Mouse (Mus musculus): ENCODE measurements around the gene Rhbg. TPM values are rescaled to one million over a fixed set of nuclear protein-coding genes. Genes with fewer than 3 reads are reported as not detected.

Rhbg gene
- polyA plus RNA-seq, 2 experiments, result 11.0 to 17.0 TPM

DNA sequence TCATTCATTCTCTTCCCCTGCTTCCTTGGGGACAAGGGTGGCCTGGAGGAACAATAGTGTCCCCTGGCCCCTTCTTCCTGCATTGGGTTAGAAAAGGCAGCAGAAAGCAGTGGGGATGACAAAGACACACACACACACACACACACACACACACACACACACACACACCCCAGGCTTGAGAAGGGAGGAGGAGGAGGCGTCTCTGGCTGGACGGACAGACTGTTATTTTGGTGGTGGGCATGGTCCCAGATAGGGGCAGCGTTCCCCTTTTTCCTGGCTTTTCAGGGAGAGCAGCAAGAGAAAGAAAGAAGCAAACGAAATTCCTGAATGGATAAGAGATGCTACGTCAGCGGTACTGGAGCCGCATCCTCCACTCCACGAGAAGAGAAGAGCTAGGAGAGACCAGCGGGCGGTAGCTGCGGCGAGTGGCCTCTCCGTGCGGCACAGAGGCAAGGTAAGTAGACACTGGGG lies 47.6 kb downstream of the Rhbg start:
- Histone ChIP-seq H3K27me3 (ENCODE audit: control insufficient read depth, insufficient read depth, low read length) (peaks cover 97% of the 10 kb centered on the region), H3K9me3 (ENCODE audit: control insufficient read depth, low read length) (no peaks in the 10 kb centered on the region), H3K36me3 (ENCODE audit: control insufficient read depth, insufficient read depth, low read length) (no peaks in the 10 kb centered on the region), H3K4me3 (replicated peaks; ENCODE audit: low read length) (no peak overlapping the region), H3K4me2 (replicated peaks; ENCODE audit: low read depth, low read length, severe bottlenecking) (no peak overlapping the region), H3K27ac (replicated peaks; ENCODE audit: low read depth, low read length) (no peak overlapping the region), H3K9ac (ENCODE audit: low read depth, low read length, severe bottlenecking) (no peak overlapping the region), H3K4me1 (ENCODE audit: control insufficient read depth, insufficient read depth, low read length) (no peaks in the 10 kb centered on the region)
- no peak for TF ChIP-seq POLR2A (IDR thresholded peaks at IDR 0.05; ENCODE audit: borderline replicate concordance, extremely low read depth, insufficient read depth, insufficient read length)
- no peak for ATAC-seq (ENCODE audit: low FRiP score, low read depth)
- WGBS, result under 1% methylated on average over 11 of the region's 14 CpGs
- DNase-seq (ENCODE audit: low spot score), result no peak

DNA sequence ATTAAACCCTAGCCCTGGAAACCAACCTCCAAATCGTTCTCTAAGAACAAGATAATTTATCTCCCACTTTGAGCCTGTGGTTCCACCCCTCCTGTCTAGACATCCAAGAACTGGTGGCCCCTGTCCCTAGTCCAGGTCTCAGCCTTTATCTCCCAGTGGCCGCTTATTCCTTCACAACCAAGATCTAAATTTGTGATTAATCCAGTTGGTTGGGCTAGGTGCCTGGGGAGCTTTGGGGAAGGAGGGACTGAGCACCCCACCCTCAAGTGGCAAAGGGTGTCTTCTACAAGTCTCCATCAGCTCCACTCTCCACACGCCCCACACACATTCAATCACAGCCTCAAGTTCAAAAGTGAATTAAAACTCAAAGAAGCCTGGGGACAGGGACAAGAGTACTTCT lies 48.0 kb downstream of the Rhbg start:
- Histone ChIP-seq H3K27me3 (ENCODE audit: control insufficient read depth, insufficient read depth, low read length) (peaks cover 97% of the 10 kb centered on the region), H3K9ac (ENCODE audit: low read depth, low read length, severe bottlenecking) (no peak overlapping the region), H3K9me3 (ENCODE audit: control insufficient read depth, low read length) (no peaks in the 10 kb centered on the region), H3K4me1 (ENCODE audit: control insufficient read depth, insufficient read depth, low read length) (no peaks in the 10 kb centered on the region), H3K27ac (replicated peaks; ENCODE audit: low read depth, low read length) (no peak overlapping the region), H3K4me2 (replicated peaks; ENCODE audit: low read depth, low read length, severe bottlenecking) (no peak overlapping the region), H3K4me3 (replicated peaks; ENCODE audit: low read length) (no peak overlapping the region), H3K36me3 (ENCODE audit: control insufficient read depth, insufficient read depth, low read length) (no peaks in the 10 kb centered on the region)
- 4% methylated on average over 3 of the region's 3 CpGs for WGBS
- ATAC-seq (ENCODE audit: low FRiP score, low read depth), result no peak
- no peak for DNase-seq (ENCODE audit: low spot score)
- TF ChIP-seq POLR2A (IDR thresholded peaks at IDR 0.05; ENCODE audit: borderline replicate concordance, extremely low read depth, insufficient read depth, insufficient read length), result no peak

DNA sequence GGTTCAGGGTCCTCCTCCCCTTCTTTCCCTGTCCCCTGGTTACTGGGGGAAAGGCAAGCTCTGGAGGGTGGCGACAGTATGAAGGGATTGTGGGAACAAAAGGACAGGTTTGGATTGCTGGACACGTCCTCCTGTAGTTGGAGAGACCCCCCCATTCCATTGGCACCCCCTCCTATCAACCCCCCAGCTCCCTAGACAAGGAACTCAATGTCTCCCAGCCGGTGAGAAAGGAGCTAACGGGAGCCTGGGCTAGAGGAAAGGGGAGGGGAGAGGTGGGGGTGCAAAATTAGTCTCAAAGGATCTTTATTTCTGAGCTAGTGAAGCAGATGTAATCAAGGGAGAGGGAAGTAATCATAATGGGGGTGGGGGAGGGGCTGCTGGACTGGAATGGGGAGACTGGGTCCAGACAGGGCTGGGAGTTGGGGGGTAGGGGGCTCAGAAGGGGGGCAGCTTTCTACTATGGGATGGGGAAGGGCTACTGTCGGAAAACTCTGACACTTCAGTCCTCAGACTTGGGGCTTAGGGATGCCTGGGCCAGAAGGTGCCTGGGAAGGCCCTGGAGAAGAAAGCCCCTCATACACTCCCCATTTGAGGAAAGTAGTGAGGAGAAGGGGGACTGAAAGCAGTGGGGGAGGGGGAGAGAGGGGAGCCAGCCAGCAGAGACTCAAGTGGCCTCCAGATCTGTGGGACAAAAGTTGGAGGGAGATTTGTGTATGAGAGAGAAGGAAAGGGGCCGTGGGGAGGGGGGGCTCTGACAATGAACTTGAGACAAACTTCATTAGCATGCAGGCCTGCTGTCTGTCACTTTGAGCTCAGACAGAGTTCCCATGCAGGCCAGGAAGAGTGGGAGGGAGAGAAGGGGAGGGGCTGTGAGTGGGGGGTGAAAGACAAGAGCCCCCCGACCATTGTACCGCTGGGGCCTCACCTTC lies 48.7 kb downstream of the Rhbg start:
- Histone ChIP-seq H3K27me3 (ENCODE audit: control insufficient read depth, insufficient read depth, low read length) (peaks cover 99% of the 10 kb centered on the region), H3K4me3 (replicated peaks; ENCODE audit: low read length) (no peak overlapping the region), H3K36me3 (ENCODE audit: control insufficient read depth, insufficient read depth, low read length) (no peaks in the 10 kb centered on the region), H3K9me3 (ENCODE audit: control insufficient read depth, low read length) (no peaks in the 10 kb centered on the region), H3K9ac (ENCODE audit: low read depth, low read length, severe bottlenecking) (no peak overlapping the region), H3K27ac (replicated peaks; ENCODE audit: low read depth, low read length) (no peak overlapping the region), H3K4me2 (replicated peaks; ENCODE audit: low read depth, low read length, severe bottlenecking) (no peak overlapping the region), H3K4me1 (ENCODE audit: control insufficient read depth, insufficient read depth, low read length) (no peaks in the 10 kb centered on the region)
- WGBS, result under 1% methylated on average over 8 of the region's 8 CpGs
- no peak for DNase-seq (ENCODE audit: low spot score)
- ATAC-seq (ENCODE audit: low FRiP score, low read depth), result no peak
- TF ChIP-seq POLR2A (IDR thresholded peaks at IDR 0.05; ENCODE audit: borderline replicate concordance, extremely low read depth, insufficient read depth, insufficient read length), result no peak

DNA sequence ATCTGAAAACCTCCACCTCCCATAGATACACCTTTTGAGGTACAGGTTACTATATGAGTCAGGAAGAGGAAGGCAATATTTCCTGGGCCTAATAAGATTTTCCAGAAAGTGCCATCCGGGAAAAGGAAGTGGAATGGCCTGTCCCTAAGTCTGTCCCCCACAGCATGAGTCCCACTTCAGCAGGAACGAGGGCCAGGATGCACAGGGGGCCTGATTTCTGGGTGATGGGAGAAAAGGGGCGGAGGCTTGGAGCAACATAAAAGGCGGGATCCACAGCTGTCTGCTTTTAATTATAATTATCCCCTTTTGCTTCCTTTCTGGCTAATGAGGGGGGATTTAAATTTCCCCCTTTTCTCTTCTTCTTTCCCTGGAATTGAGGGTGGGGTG lies 49.3 kb downstream of the Rhbg start:
- H3K27me3 ChIP-seq (ENCODE audit: control insufficient read depth, insufficient read depth, low read length), result peaks cover 99% of the 10 kb centered on the region
- no peak overlapping the region for H3K4me3 ChIP-seq (replicated peaks; ENCODE audit: low read length)
- no peak for ATAC-seq (ENCODE audit: low FRiP score, low read depth)
- H3K4me1 ChIP-seq (ENCODE audit: control insufficient read depth, insufficient read depth, low read length), result peaks cover 5% of the 10 kb centered on the region; the same call in 1 of the 2 replicates
- no peak for DNase-seq (ENCODE audit: low spot score)
- no peaks in the 10 kb centered on the region for H3K36me3 ChIP-seq (ENCODE audit: control insufficient read depth, insufficient read depth, low read length)
- H3K4me2 ChIP-seq (replicated peaks; ENCODE audit: low read depth, low read length, severe bottlenecking), result no peak overlapping the region
- no peak overlapping the region for H3K27ac ChIP-seq (replicated peaks; ENCODE audit: low read depth, low read length)
- H3K9ac ChIP-seq (ENCODE audit: low read depth, low read length, severe bottlenecking), result no peak overlapping the region
- TF ChIP-seq POLR2A (IDR thresholded peaks at IDR 0.05; ENCODE audit: borderline replicate concordance, extremely low read depth, insufficient read depth, insufficient read length), result no peak
- 5% methylated on average over 4 of the region's 4 CpGs for WGBS
- H3K9me3 ChIP-seq (ENCODE audit: control insufficient read depth, low read length), result no peaks in the 10 kb centered on the region

DNA sequence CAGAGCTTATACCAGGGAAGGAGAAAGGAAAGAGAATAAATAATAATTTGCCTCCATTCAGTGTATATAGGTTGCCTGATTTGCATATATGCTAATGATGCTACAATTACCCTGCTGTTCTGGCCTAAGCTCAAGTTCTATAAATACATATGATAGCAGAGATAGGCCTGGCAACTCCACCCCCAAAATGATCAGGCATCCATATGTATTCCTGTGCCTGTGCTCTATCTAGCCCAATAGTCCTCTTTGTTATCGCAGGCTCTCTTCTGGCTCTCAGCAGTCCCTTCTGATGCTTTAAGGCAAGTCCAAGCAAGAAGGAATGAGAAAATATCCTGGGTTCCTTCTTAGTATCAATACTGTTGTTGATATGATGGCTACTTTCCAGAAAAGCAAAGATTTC lies 49.8 kb downstream of the Rhbg start:
- Histone ChIP-seq H3K9me3 (ENCODE audit: control insufficient read depth, low read length) (no peaks in the 10 kb centered on the region), H3K36me3 (ENCODE audit: control insufficient read depth, insufficient read depth, low read length) (no peaks in the 10 kb centered on the region), H3K4me3 (replicated peaks; ENCODE audit: low read length) (no peak overlapping the region), H3K4me2 (replicated peaks; ENCODE audit: low read depth, low read length, severe bottlenecking) (no peak overlapping the region), H3K27me3 (ENCODE audit: control insufficient read depth, insufficient read depth, low read length) (peaks cover 99% of the 10 kb centered on the region), H3K27ac (replicated peaks; ENCODE audit: low read depth, low read length) (no peak overlapping the region), H3K4me1 (ENCODE audit: control insufficient read depth, insufficient read depth, low read length) (peaks cover 5% of the 10 kb centered on the region; the same call in 1 of the 2 replicates), H3K9ac (ENCODE audit: low read depth, low read length, severe bottlenecking) (no peak overlapping the region)
- no peak for ATAC-seq (ENCODE audit: low FRiP score, low read depth)
- TF ChIP-seq POLR2A (IDR thresholded peaks at IDR 0.05; ENCODE audit: borderline replicate concordance, extremely low read depth, insufficient read depth, insufficient read length), result no peak
- no peak for DNase-seq (ENCODE audit: low spot score)
- 19% methylated on average over 1 of the region's 1 CpGs for WGBS
